In the genomic region with DNA sequence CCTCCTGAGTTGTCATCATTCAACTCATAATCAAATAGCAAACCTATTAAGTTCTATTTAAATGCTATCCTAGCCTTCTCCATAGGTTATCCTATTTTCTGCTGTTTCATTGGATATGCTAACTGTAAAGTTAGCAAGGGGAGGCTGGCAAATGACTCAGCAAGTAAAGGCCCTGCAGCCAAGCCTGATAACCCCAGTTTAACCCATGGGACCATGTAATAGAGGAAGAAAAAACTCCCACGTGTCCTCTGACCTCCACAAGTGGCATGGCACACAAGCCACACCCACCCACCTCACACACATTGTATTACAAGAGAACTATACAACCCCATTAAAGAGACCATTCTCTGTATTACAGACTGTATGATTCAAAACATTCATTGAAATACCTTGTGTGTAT, we compare ENCODE assay signal across 11 mouse cellular contexts. TPM values are rescaled to one million over a fixed set of nuclear protein-coding genes. Genes with fewer than 3 reads are reported as not detected.
DNase-seq lines count a peak whose midpoint lies in the region; ATAC-seq and TF ChIP-seq lines count a peak whose summit lies in the region.
"Had no signal": no experiment of that assay in that cellular context is flagged by ENCODE, and none has a peak within 500 bp of the region (broad histone marks: within the 10 kb centered on the region; RNA-seq: fewer than 3 reads in every experiment).

No protein-coding gene starts in this region.

- peak overlapping the region; percentile 27 for H3K27ac ChIP-seq in liver, embryonic 14.5 days
- H3K27ac ChIP-seq in hindbrain, postnatal 0 days: no peak overlapping the region
- H3K27ac ChIP-seq: neural tube, embryonic 12.5 days had no signal

- H3K4me1 ChIP-seq in liver, embryonic 14.5 days (replicated peaks; ENCODE audit: control insufficient read depth in 2 of 2, insufficient read depth in 2 of 2, low read length in 1 of 2): peaks cover 15 to 20% of the 10 kb centered on the region in 2 experiments
- 0 out of 2 replicates have a peak, but pooled peaks cover 5% of the 10 kb centered on the region for H3K4me1 ChIP-seq in hindbrain, postnatal 0 days (ENCODE audit: insufficient read depth, low read length)

- H3K4me2 ChIP-seq in liver, embryonic 14.5 days (ENCODE audit: low read depth): peak overlapping the region; percentile 11
- H3K4me2 ChIP-seq in hindbrain, postnatal 0 days (ENCODE audit: low read depth, low read length): no peak overlapping the region
- H3K4me2 ChIP-seq: midbrain, embryonic 11.5 days; neural tube, embryonic 12.5 days had no signal

- no peaks in the 10 kb centered on the region for H3K27me3 ChIP-seq in liver, embryonic 14.5 days (ENCODE audit: control insufficient read depth, insufficient read depth, low read length)
- H3K27me3 ChIP-seq in hindbrain, postnatal 0 days (ENCODE audit: insufficient read depth, low read length): no peaks in the 10 kb centered on the region
- H3K27me3 ChIP-seq: neural tube, embryonic 12.5 days had no signal

- H3K36me3 ChIP-seq in liver, embryonic 14.5 days (replicated peaks; ENCODE audit: control insufficient read depth, insufficient read depth, low read depth): no peaks in the 10 kb centered on the region
- no peaks in the 10 kb centered on the region for H3K36me3 ChIP-seq in hindbrain, postnatal 0 days (ENCODE audit: insufficient read depth, low read length)
- H3K36me3 ChIP-seq: neural tube, embryonic 12.5 days had no signal

- 0% methylated on average over 1 of the region's 1 CpGs for WGBS in liver, embryonic 14.5 days (ENCODE audit: insufficient replicate concordance)
- WGBS in hindbrain, postnatal 0 days: 26% methylated on average over 1 of the region's 1 CpGs

- TF ChIP-seq EP300 in liver, embryonic 14.5 days (IDR thresholded peaks at IDR 0.05; ENCODE audit: low read depth): peak; percentile 54

- ATAC-seq in erythroblast, adult 5-6 weeks (replicated peaks; ENCODE audit: low FRiP score, poor library complexity, severe bottlenecking): peak; percentile 92
- peak; percentile 91 for ATAC-seq in liver, embryonic 14.5 days (ENCODE audit: insufficient read depth)
- no peak for ATAC-seq in hindbrain, postnatal 0 days

- H3K4me3 ChIP-seq in liver, embryonic 14.5 days (ENCODE audit: insufficient read depth in 1 of 2, low read depth in 2 of 2, low read length in 2 of 2): no peak overlapping the region
- H3K4me3 ChIP-seq in hindbrain, postnatal 0 days (ENCODE audit: low read length): no peak overlapping the region
- H3K4me3 ChIP-seq: neural tube, embryonic 12.5 days had no signal

- TF ChIP-seq CTCF in liver, embryonic 14.5 days (IDR thresholded peaks at IDR 0.05; ENCODE audit: low read depth): no peak
- TF ChIP-seq CTCF in hindbrain, postnatal 0 days (IDR thresholded peaks at IDR 0.05; ENCODE audit: low read depth): no peak

- H3K9me3 ChIP-seq in liver, embryonic 14.5 days (ENCODE audit: control insufficient read depth, low read length): no peaks in the 10 kb centered on the region
- H3K9me3 ChIP-seq in hindbrain, postnatal 0 days (ENCODE audit: low read length): no peaks in the 10 kb centered on the region
- H3K9me3 ChIP-seq: neural tube, embryonic 12.5 days had no signal

- peak; percentile 59 for DNase-seq in lung, postnatal 36 days
- no peak for DNase-seq in lung, postnatal 10 days
- peak; percentile 62 to 65 (median 63) for DNase-seq in liver, embryonic 14.5 days (ENCODE audit: low read depth in 3 of 3, low spot score in 3 of 3)
- DNase-seq in frontal cortex, postnatal 25 days (ENCODE audit: low spot score in 2 of 2): no peak
- no peak for DNase-seq in right cerebral cortex, postnatal 25 days
- no peak for DNase-seq in hindbrain, postnatal 0 days (ENCODE audit: low spot score)
- DNase-seq: kidney, postnatal 10 days; thymus, postnatal 36 days had no signal

- H3K9ac ChIP-seq in liver, embryonic 14.5 days (replicated peaks): peak overlapping the region; percentile 9; the same call in 1 of the 2 replicates
- H3K9ac ChIP-seq in hindbrain, postnatal 0 days (replicated peaks; ENCODE audit: low read length): no peak overlapping the region
- H3K9ac ChIP-seq: neural tube, embryonic 12.5 days had no signal

RNA-seq across cellular contexts. Expression of a gene that starts 13.8 kb away (rescaled TPM):
- 52.0 and 61.3 TPM in 2 replicates for total RNA-seq in erythroblast, adult 5-6 weeks (2015; ENCODE audit: low replicate concordance)
- 88.4 and 209 TPM in 2 replicates for total RNA-seq in erythroblast, adult 5-6 weeks (2017; ENCODE audit: low replicate concordance)
- 3.1 and 3.6 TPM in 2 replicates for polyA plus RNA-seq in liver, embryonic 14.5 days (2012; rRNA removed)
- 7.0 and 8.9 TPM in 2 replicates for polyA plus RNA-seq in liver, embryonic 14.5 days (2014; fragmentation: Nextera tagmentation; extraction: Ambion mirVana)
- total RNA-seq in hindbrain, postnatal 0 days (2014; rRNA removed): 59.4 and 61.6 TPM in 2 replicates
- polyA plus RNA-seq in hindbrain, postnatal 0 days (2015; fragmentation: Nextera tagmentation; extraction: Ambion mirVana): 28.3 and 29.8 TPM in 2 replicates

Comparison
In these comparisons a context has a peak if more than half of its experiments do, and no peak if none do; other contexts are left out.
1. DNase-seq: peak in lung, postnatal 36 days (single experiment) and liver, embryonic 14.5 days (3 of 3); none in lung, postnatal 10 days (single experiment), frontal cortex, postnatal 25 days (0 of 2), right cerebral cortex, postnatal 25 days (single experiment) and hindbrain, postnatal 0 days (single experiment).